Mouse (Mus musculus) lung, embryonic 15.5 days (tissue): Measurements from ENCODE around the gene Grid2. TPM values are rescaled to one million over a fixed set of nuclear protein-coding genes. Genes with fewer than 3 reads are reported as not detected.

Experiments
- ATAC-seq: fragments of 200-750 bp; cut with Nextera tagmentation; 2 replicates; pipeline ENCODE4 v1.8.0; 2017; ENCODE audit warnings: moderate number of reproducible peaks, borderline replicate concordance; ENCODE audit not compliant: low FRiP score, low TSS enrichment; ENCODE audit errors: extremely low read depth
- H3K27ac ChIP-seq: fragments of 300-500 bp; sonication (generic); 2 replicates; pipeline ENCODE4 v1.5.1; 2015; ENCODE audit warnings: moderate library complexity, mild to moderate bottlenecking, inconsistent platforms
- H3K27me3 ChIP-seq: fragments of 300-500 bp; sonication (generic); 2 replicates; pipeline ENCODE4 v1.6.1; 2015; ENCODE audit warnings: inconsistent platforms
- H3K36me3 ChIP-seq: fragments of 300-500 bp; sonication (generic); 2 replicates; pipeline ENCODE4 v1.6.1; 2015; ENCODE audit warnings: inconsistent platforms
- H3K4me1 ChIP-seq: fragments of 300-500 bp; sonication (generic); 2 replicates; pipeline ENCODE4 v1.6.1; 2015; ENCODE audit warnings: inconsistent platforms
- H3K4me2 ChIP-seq: fragments of 300-500 bp; sonication (generic); 2 replicates; pipeline ENCODE4 v1.6.1; 2015; ENCODE audit warnings: inconsistent platforms, mild to moderate bottlenecking, moderate library complexity
- H3K4me3 ChIP-seq: fragments of 300-500 bp; sonication (generic); 2 replicates; pipeline ENCODE4 v1.5.1; 2015; ENCODE audit warnings: mild to moderate bottlenecking, inconsistent platforms
- H3K9ac ChIP-seq: fragments of 300-500 bp; sonication (generic); 2 replicates; pipeline ENCODE4 v1.6.1; 2015; ENCODE audit warnings: inconsistent platforms
- H3K9me3 ChIP-seq: fragments of 300-500 bp; sonication (generic); 2 replicates; pipeline ENCODE4 v1.6.1; 2016; ENCODE audit warnings: inconsistent platforms
- WGBS: fragments of 180-500 bp; shearing (Covaris S2); methylation state at CpG from one replicate; pipeline ENCODE4 v1.1.7; 2015; 5-methylcytosine and 5-hydroxymethylcytosine counted together
- polyA plus RNA-seq: library from polyadenylated mRNA; unstranded; fragments of >200 nt; fragmentation: Nextera tagmentation; extraction: Ambion mirVana; gene quantifications from 2 replicates; pipeline ENCODE4 v1.2.1, GENCODE M21; 2015

Grid2 gene
- polyA plus RNA-seq, 1 experiment from 2014 or later, result 1.1 TPM

DNA sequence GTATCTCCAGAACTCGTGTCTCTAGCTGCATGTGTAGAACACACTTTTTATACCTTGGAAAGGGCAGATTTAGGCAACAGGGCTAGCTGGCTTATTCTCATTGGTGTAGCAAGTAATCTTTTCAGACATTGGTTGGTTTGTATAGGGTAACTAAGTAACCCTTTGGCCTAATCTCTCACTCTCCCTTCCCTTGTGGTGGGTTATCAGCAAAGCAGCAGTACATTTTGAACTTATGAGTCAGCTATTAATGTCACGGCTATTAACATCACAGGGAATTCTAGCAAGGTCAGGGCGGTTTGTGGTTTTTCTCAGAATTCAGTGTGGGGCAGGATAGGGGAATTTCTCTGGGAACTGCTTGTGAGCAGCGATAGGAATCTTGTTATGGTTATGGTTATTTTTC lies 1007.8 kb downstream of the Grid2 start:
- Histone ChIP-seq H3K4me1 (no peaks in the 10 kb centered on the region), H3K4me3 (no peak overlapping the region)

DNA sequence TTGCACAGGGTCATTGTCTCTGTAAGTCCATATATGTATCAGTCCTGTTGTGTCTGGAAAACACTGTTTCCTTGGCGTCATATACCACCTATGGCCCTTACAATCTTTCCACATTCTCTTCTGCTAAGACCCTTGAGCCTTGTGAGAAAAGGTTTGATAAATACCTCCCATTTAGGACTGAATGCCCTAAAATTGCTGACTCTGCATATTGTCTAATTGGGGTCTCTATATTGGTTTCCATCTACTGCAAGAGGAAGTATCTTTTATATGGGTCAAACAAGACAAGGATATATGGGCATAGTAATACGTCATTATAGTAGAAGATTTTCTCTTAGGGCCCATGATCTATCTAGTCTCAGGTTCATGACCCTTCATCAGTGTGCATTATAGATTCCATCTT lies 1008.5 kb downstream of the Grid2 start:
- no peak for ATAC-seq
- H3K9ac ChIP-seq, result no peak overlapping the region
- H3K4me1 ChIP-seq, result no peaks in the 10 kb centered on the region
- H3K27ac ChIP-seq, result no peak overlapping the region
- H3K27me3 ChIP-seq, result no peaks in the 10 kb centered on the region
- 89% methylated on average over 2 of the region's 2 CpGs for WGBS
- no peak overlapping the region for H3K4me3 ChIP-seq
- H3K4me2 ChIP-seq, result no peak overlapping the region
- H3K9me3 ChIP-seq, result no peaks in the 10 kb centered on the region
- H3K36me3 ChIP-seq, result no peaks in the 10 kb centered on the region

More for the DNA sequence above, 1007.8 kb downstream of the Grid2 start:
- H3K4me2 ChIP-seq, result no peak overlapping the region
- H3K9ac ChIP-seq, result no peak overlapping the region
- H3K36me3 ChIP-seq, result no peaks in the 10 kb centered on the region
- no peaks in the 10 kb centered on the region for H3K27me3 ChIP-seq
- H3K9me3 ChIP-seq, result no peaks in the 10 kb centered on the region
- ATAC-seq, result no peak
- H3K27ac ChIP-seq, result no peak overlapping the region
- 78% methylated on average over 4 of the region's 4 CpGs for WGBS

DNA sequence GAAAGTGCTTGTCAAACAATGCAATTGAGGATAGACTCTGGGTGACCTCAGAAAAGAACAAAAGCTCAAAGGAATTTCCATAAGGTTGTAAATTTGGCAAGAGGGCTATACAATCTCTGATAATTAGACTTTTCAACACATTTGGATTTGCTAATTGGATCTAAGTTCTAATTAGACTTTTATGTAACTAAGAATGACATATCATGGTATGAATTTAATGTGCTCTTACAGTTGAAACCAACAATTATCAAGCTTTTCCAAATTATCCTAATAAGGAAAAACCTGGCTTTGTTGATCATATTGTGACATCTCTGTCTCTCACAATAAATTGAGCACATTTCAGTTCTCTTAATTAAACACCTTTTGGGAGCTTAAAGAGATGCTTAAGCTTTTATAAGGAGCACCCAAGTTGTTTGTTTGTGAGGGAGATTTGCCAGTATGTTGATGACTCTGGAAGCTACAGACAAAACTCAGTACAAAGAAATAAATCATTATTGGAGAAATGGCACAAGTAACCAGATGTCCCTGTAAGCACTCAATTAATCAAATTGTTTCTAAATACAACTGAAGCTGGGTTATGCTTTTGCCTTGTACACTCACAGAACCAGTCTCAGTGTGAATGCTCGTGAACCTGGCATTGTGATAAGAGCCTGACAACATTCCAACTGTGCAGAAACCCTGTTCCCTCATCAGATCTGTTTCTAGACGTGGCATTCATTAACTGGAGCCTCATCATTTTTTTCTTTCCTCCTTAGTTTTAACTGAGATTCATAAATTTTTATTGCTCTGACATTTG lies 1018.8 kb downstream of the Grid2 start:
- Histone ChIP-seq H3K36me3 (no peaks in the 10 kb centered on the region), H3K27ac (no peak overlapping the region), H3K9me3 (no peaks in the 10 kb centered on the region), H3K9ac (no peak overlapping the region), H3K4me3 (no peak overlapping the region), H3K4me2 (no peak overlapping the region), H3K4me1 (no peaks in the 10 kb centered on the region), H3K27me3 (no peaks in the 10 kb centered on the region)
- ATAC-seq, result no peak
- 11% methylated on average over 2 of the region's 2 CpGs for WGBS

DNA sequence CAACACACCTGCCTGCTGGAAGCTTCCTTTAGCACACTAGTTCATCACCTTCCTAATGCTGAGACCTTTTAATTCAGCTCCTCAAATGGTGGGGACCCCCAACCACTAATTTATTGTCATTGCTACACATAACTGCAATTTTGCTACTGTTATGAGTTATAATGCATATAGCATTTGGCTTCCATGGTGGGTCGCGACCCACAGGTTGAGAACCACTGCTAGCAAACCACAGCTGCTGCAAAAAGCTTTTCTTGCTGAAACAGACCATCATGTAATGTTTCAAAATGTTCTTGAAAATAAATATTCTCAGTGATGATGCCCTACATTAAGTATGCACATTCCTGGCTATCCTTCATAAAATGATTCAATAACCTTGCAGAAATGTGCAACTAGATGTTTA lies 1024.3 kb downstream of the Grid2 start:
- Histone ChIP-seq H3K4me3 (no peak overlapping the region), H3K9me3 (no peaks in the 10 kb centered on the region), H3K4me1 (no peaks in the 10 kb centered on the region), H3K27me3 (no peaks in the 10 kb centered on the region), H3K27ac (no peak overlapping the region), H3K36me3 (no peaks in the 10 kb centered on the region), H3K9ac (no peak overlapping the region), H3K4me2 (no peak overlapping the region)
- ATAC-seq, result no peak
- 82% methylated on average over 2 of the region's 2 CpGs for WGBS

DNA sequence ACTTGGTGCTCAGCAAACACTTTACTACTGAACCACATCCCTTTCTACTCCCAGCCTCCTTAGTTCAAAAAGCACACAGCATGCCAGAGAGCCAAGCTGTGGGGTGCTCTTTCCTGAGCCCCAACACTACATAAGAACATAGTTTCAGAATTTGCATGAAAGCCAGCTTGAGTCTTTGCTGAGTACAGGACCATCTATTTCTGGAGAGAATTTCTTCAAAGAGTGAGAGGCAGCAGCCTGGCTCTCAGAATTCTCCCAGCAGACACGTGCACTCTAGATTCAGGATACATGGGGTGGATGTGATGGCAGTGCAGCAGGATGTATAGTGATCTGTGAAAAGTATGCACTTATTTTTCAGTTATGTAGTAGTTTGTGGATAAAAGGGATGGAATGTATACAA lies 1038.1 kb downstream of the Grid2 start:
- H3K4me3 ChIP-seq, result no peak overlapping the region
- no peak overlapping the region for H3K27ac ChIP-seq
- WGBS, result 79% methylated on average over 1 of the region's 1 CpGs
- H3K27me3 ChIP-seq, result no peaks in the 10 kb centered on the region
- no peaks in the 10 kb centered on the region for H3K9me3 ChIP-seq
- H3K36me3 ChIP-seq, result no peaks in the 10 kb centered on the region
- H3K4me2 ChIP-seq, result no peak overlapping the region
- ATAC-seq, result no peak
- H3K4me1 ChIP-seq, result no peaks in the 10 kb centered on the region
- H3K9ac ChIP-seq, result no peak overlapping the region

DNA sequence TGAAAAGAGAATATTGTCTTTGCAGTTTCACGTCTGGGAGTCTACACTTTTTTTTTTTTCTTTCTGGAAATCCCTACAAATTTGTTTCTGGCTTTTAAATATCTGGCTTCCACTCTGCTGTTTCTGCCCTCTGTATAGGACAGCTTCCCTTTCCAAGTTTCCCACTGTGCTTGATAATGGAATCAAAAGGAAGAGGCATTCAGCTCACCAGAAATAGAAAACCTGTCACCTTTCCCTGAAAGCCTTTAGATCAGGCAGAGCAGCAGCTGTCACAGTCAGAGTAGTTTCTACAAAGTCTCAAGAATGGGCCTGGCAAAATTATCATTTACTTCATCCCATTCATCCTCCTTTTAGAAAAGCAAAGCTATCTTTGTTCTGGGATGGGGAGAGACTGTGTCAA lies 1042.0 kb downstream of the Grid2 start:
- Histone ChIP-seq H3K9me3 (no peaks in the 10 kb centered on the region), H3K27me3 (no peaks in the 10 kb centered on the region), H3K4me1 (no peaks in the 10 kb centered on the region), H3K36me3 (no peaks in the 10 kb centered on the region), H3K4me3 (no peak overlapping the region), H3K4me2 (no peak overlapping the region), H3K27ac (no peak overlapping the region), H3K9ac (no peak overlapping the region)
- WGBS, result 37% methylated on average over 1 of the region's 1 CpGs
- no peak for ATAC-seq

DNA sequence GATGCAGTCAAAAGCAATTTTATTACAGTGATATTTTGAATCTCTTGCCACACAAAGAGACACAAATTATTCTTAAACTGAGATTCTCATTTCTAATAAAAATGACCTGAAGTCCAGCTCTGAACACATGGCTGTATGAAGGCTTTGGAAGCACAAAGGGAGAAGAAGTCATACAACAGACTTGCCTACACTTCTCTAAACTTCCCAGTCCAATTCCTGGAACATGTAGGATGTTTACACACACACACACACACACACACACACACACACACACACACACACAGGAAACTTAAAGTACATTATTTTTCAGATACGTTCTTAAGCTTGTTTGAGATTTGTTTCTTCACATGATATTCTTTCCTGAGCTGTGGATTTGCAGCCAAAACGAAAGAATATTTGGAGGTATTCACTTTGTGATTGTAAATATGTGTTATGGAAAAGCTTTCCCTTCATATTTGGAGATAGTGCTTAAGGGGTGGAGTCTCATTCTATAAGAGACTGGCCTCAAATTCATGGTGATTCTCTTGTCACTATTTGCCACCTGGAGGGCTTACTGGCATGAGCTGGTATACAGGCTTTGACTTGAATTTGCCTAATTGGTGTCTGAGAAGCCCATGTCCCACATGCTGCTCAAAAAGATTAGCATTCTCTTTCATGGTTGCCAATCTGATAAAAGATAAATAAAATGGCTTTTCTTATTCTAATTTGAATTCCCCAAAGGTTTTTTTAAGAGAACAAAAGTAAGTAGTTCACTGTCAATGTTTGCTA lies 1049.2 kb downstream of the Grid2 start:
- ATAC-seq, result no peak
- no peak overlapping the region for H3K27ac ChIP-seq
- H3K9ac ChIP-seq, result no peak overlapping the region
- H3K36me3 ChIP-seq, result no peaks in the 10 kb centered on the region
- no peak overlapping the region for H3K4me2 ChIP-seq
- no peaks in the 10 kb centered on the region for H3K9me3 ChIP-seq
- no peaks in the 10 kb centered on the region for H3K27me3 ChIP-seq
- WGBS, result 60% methylated on average over 2 of the region's 2 CpGs
- H3K4me1 ChIP-seq, result no peaks in the 10 kb centered on the region
- no peak overlapping the region for H3K4me3 ChIP-seq

DNA sequence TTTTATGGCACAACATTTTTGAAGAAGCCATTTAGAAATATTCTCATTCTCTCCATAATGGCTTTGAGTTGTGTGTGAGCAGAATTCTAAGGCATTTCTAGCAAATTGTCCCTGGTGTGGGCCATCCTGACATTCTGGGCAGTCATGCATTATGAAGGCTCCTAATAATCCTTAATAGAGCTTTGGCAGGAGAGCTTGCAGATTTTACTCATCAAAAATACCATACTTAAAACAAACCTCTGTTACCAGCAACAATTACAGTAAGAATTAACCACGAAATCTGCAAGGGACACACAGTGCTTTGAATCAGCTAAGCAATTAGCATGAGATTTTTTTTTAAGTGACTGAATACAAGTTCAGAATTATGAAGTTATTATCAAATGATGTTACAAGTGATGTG lies 1053.0 kb downstream of the Grid2 start:
- WGBS, result 69% methylated on average over 1 of the region's 1 CpGs
- no peak for ATAC-seq
- no peak overlapping the region for H3K4me3 ChIP-seq

DNA sequence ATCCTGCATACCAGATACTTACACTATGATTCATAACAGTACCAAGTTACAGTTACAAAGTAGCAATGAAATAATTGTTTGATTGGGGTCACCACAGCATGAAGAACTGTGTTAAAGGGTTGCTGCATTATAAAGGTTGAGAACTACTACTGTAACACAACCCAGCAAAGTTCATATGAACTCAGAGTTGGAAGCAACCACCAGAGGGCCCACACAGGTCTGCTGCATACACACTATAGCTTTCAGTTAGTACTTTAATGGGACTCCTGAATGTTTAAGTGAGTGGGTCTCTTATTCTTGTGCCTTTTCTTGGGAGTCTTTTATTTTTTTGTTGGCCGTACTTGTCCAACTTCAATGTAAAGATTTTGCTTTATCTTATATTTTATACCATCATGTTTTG lies 1057.5 kb downstream of the Grid2 start:
- WGBS, result 88% methylated on average over 1 of the region's 1 CpGs
- H3K9ac ChIP-seq, result no peak overlapping the region
- no peak overlapping the region for H3K4me3 ChIP-seq
- H3K4me1 ChIP-seq, result no peaks in the 10 kb centered on the region
- no peaks in the 10 kb centered on the region for H3K36me3 ChIP-seq
- no peak for ATAC-seq
- H3K27ac ChIP-seq, result no peak overlapping the region
- H3K27me3 ChIP-seq, result no peaks in the 10 kb centered on the region
- H3K4me2 ChIP-seq, result no peak overlapping the region
- H3K9me3 ChIP-seq, result no peaks in the 10 kb centered on the region

More for the DNA sequence above, 1053.0 kb downstream of the Grid2 start:
- Histone ChIP-seq H3K27ac (no peak overlapping the region), H3K27me3 (no peaks in the 10 kb centered on the region), H3K36me3 (no peaks in the 10 kb centered on the region), H3K4me2 (no peak overlapping the region), H3K9me3 (no peaks in the 10 kb centered on the region), H3K9ac (no peak overlapping the region), H3K4me1 (no peaks in the 10 kb centered on the region)

DNA sequence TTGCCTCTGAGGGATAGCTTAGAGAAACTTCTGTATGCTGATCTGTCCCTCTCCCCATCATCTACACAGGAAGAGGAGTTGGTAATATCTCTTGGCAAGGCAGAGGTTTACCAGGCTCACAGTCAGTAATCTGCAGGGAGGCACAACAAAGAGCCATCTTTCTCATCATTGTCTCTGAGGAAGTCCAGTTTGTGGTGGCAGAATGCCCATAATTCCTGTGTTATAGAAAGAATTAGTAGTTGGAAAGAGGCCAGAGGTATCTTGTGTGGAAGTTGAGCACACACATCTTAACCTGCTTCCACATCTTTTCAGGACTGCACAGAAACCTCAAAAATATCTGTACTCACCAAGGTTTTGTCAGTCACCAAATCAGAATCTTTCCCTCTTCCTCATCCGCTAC lies 1071.3 kb downstream of the Grid2 start:
- WGBS, result 97% methylated on average over 1 of the region's 1 CpGs
- Histone ChIP-seq H3K4me2 (no peak overlapping the region), H3K9ac (no peak overlapping the region), H3K27me3 (no peaks in the 10 kb centered on the region), H3K4me1 (no peaks in the 10 kb centered on the region), H3K27ac (no peak overlapping the region), H3K36me3 (no peaks in the 10 kb centered on the region), H3K9me3 (no peaks in the 10 kb centered on the region), H3K4me3 (no peak overlapping the region)
- no peak for ATAC-seq

DNA sequence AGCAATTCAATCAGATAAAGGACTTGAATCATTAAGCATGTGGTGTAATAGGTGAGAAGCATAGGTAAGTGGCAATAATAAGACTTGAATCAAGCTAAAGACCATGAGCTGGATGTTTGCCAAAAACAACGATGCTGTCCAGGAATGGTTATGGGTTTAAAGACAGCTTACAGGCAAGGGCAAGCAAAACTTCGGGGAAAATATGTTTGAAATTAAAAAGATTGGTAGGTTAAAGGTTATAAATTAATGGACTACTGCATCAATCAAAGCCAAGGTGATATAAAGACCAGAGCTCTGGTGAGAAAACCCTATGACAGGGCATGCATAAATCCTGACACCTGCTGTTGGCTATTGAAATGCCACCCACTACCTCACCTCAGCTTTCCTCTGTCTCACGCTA lies 1072.2 kb downstream of the Grid2 start:
- 53% methylated on average over 3 of the region's 3 CpGs for WGBS
- H3K9me3 ChIP-seq, result no peaks in the 10 kb centered on the region
- ATAC-seq, result no peak

DNA sequence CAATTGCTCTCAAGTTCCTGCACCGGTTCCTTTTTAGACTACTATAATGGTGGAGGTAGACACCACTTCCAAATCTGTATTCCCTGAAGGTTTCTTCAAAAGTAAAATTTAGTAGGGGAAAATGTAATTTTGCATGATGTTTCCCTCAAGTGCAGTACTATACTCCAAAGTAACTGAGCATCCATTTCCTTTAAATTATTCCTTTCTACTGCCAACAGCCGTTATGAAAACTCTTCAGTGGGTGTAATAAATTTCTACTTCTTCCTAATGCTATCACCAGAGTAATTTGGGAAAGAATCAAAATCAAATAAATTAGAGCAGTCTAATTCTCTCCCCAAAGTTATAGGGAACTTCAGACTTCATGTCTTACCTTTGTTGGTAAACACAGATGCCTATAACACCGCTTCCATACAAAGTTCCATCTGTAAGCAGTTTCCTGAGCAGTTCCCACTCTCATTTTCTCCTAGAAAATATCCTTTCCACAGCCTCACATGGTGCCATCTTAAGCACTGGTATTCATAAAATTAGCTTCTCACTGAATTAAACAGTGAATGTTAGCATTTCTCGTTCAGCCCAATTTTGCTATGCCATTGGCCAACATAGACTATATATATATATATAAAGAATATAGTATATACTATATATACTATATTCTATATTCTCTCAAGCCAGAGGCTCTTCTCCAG lies 1142.9 kb downstream of the Grid2 start:
- no peaks in the 10 kb centered on the region for H3K4me1 ChIP-seq
- no peaks in the 10 kb centered on the region for H3K27me3 ChIP-seq
- H3K4me2 ChIP-seq, result no peak overlapping the region
- H3K27ac ChIP-seq, result no peak overlapping the region
- H3K36me3 ChIP-seq, result no peaks in the 10 kb centered on the region
- WGBS, result 87% methylated on average over 4 of the region's 4 CpGs
- no peak overlapping the region for H3K4me3 ChIP-seq
- no peak overlapping the region for H3K9ac ChIP-seq
- no peaks in the 10 kb centered on the region for H3K9me3 ChIP-seq
- no peak for ATAC-seq

More for the DNA sequence above, 1072.2 kb downstream of the Grid2 start:
- H3K4me3 ChIP-seq, result no peak overlapping the region
- no peak overlapping the region for H3K4me2 ChIP-seq
- H3K27ac ChIP-seq, result no peak overlapping the region
- H3K36me3 ChIP-seq, result no peaks in the 10 kb centered on the region
- no peaks in the 10 kb centered on the region for H3K4me1 ChIP-seq
- no peak overlapping the region for H3K9ac ChIP-seq
- no peaks in the 10 kb centered on the region for H3K27me3 ChIP-seq
